Mouse (Mus musculus) left cerebral cortex, adult 9 months (tissue): Measurements from ENCODE around the gene Csad.
"Not testable (repeated sequence)": the region's sequence is repeated elsewhere in the genome, so short reads cannot be mapped to it uniquely, and the experiment has no call there.

Experiments
- DNase-seq, 2 experiments: peaks; one replicate each; pipeline ENCODE4 v3.0.0; 2022; ENCODE audit warnings: low spot score in 2 of 2

Csad gene

GRCm38 (mm10) chr15:102235371-102236027, 31.0 kb upstream of the Csad start:
- no peak for DNase-seq

GRCm38 (mm10) chr15:102233896-102234295, 29.4 kb upstream of the Csad start:
- no peak for DNase-seq

- no peak for DNase-seq
Measured at GRCm38 (mm10) chr15:102232764-102233163, 28.2 kb upstream of the Csad start.

- DNase-seq, result no peak
Measured at GRCm38 (mm10) chr15:102231748-102232147, 27.2 kb upstream of the Csad start, which contains the start of gene Itgb7. TSS of gene Itgb7 (minus strand) at chr15:102231944.

- no peak for DNase-seq
Measured at GRCm38 (mm10) chr15:102230408-102231321, 26.1 kb upstream of the Csad start.

- not testable (repeated sequence) for DNase-seq
Measured at GRCm38 (mm10) chr15:102225619-102226018, 21.1 kb upstream of the Csad start.

- DNase-seq, result no peak
Measured at GRCm38 (mm10) chr15:102224992-102225617, 20.6 kb upstream of the Csad start.

GRCm38 (mm10) chr15:102224186-102224991, 19.9 kb upstream of the Csad start:
- DNase-seq, result peak in 1 of 2 experiments; percentile 76

- no peak for DNase-seq
Measured at GRCm38 (mm10) chr15:102222386-102222785, 17.9 kb upstream of the Csad start.

- DNase-seq, result no peak
Measured at GRCm38 (mm10) chr15:102217325-102217724, 12.8 kb upstream of the Csad start.

GRCm38 (mm10) chr15:102216459-102217228, 12.1 kb upstream of the Csad start:
- DNase-seq, result no peak

- DNase-seq, result no peak
Measured at GRCm38 (mm10) chr15:102215624-102216023, 11.1 kb upstream of the Csad start.

GRCm38 (mm10) chr15:102214132-102214531, 9.6 kb upstream of the Csad start:
- no peak for DNase-seq

- no peak for DNase-seq
Measured at GRCm38 (mm10) chr15:102211895-102212294, 7.4 kb upstream of the Csad start.

GRCm38 (mm10) chr15:102210816-102211215, 6.3 kb upstream of the Csad start:
- DNase-seq, result no peak

GRCm38 (mm10) chr15:102209114-102209513, 4.6 kb upstream of the Csad start:
- DNase-seq, result no peak

- no peak for DNase-seq
Measured at GRCm38 (mm10) chr15:102208092-102208561, 3.6 kb upstream of the Csad start.

- DNase-seq, result no peak
Measured at GRCm38 (mm10) chr15:102207351-102207750, 2.8 kb upstream of the Csad start.

GRCm38 (mm10) chr15:102205779-102206178, 1.3 kb upstream of the Csad start:
- peak in 1 of 2 experiments; percentile 45 for DNase-seq

- DNase-seq, result peak; percentile 51 to 64
Measured at GRCm38 (mm10) chr15:102203835-102204381, 616 bp downstream of the Csad start.
